Mouse (Mus musculus) thymus, adult 2 months (tissue): Measurements from ENCODE around the gene Isoc2a. TPM values are rescaled to one million over a fixed set of nuclear protein-coding genes. Genes with fewer than 3 reads are reported as not detected.

Experiments
- DNase-seq: peaks from one replicate; pipeline ENCODE4 v3.0.0; 2021
- H3K27ac ChIP-seq: fragments of 200-500 bp; 2 replicates; pipeline ENCODE4 v1.5.1; 2012; ENCODE audit warnings: low read length, control low read depth; ENCODE audit not compliant: control insufficient read depth, insufficient read depth
- H3K27me3 ChIP-seq: fragments of 200-500 bp; 2 replicates; pipeline ENCODE4 v1.6.1; 2012; ENCODE audit warnings: mild to moderate bottlenecking, low read length, moderate library complexity, mixed read lengths; ENCODE audit not compliant: control insufficient read depth, insufficient read depth
- H3K36me3 ChIP-seq: fragments of 200-500 bp; 2 replicates; pipeline ENCODE4 v1.6.1; 2012; ENCODE audit warnings: mild to moderate bottlenecking, low read length, moderate library complexity; ENCODE audit not compliant: control insufficient read depth, insufficient read depth
- H3K4me1 ChIP-seq: fragments of 200-500 bp; replicated peaks from 2 replicates; pipeline ENCODE4 v1.6.1; 2012; ENCODE audit warnings: low read length; ENCODE audit not compliant: control insufficient read depth, insufficient read depth
- H3K4me3 ChIP-seq: fragments of 200-500 bp; 2 replicates; pipeline ENCODE4 v1.5.1; 2012; ENCODE audit warnings: mild to moderate bottlenecking, low read length, control low read depth, moderate library complexity; ENCODE audit not compliant: control insufficient read depth, insufficient read depth
- CTCF ChIP-seq: fragments of 200-500 bp; IDR thresholded peaks from 2 replicates; pipeline ENCODE4 v1.5.1; 2012; ENCODE audit warnings: mild to moderate bottlenecking, control low read depth, low read length, moderate library complexity, borderline replicate concordance; ENCODE audit not compliant: control insufficient read depth, poor library complexity, insufficient read depth; ENCODE audit errors: extremely low read depth
- POLR2A ChIP-seq: fragments of 200-500 bp; IDR thresholded peaks from 2 replicates; pipeline ENCODE4 v1.6.1; 2012; ENCODE audit warnings: mild to moderate bottlenecking, low read length, control low read depth, moderate library complexity; ENCODE audit not compliant: control insufficient read depth, poor library complexity, insufficient read depth; ENCODE audit errors: extremely low read depth
- WGBS: fragments of 180-500 bp; shearing (Covaris S2); methylation state at CpG from one replicate; pipeline ENCODE4 v1.1.7; 2018; 5-methylcytosine and 5-hydroxymethylcytosine counted together
- polyA plus RNA-seq: library from polyadenylated mRNA; depleted of rRNA; stranded (reverse); fragments of >200 nt; gene quantifications from 2 replicates; pipeline ENCODE4 v1.2.3, GENCODE M21; 2012; rRNA removed

The Isoc2a gene
- polyA plus RNA-seq: 20.3 and 20.5 TPM in 2 replicates

DNA sequence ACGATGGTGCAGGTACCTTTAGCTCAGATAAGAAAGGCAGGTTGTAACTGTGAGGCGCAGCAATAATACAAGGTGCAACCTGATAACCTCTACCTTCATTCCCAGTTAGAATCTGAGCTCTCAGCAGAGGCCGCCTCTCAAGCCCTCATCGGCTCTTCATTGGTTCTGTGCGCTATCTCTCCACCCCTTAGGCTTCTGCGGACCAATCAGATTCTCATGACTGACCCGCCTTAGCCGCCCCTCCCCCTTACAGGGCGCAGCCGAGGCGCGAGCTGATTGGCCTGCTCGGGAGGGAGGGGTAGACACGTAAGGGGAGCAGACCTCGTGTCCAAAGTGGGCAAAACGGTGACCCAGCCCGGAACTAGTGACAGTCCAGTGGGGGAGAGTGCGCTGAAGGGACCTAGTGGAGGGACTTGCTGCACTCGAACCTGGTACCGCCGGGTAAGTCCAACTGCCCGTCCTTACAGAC is at the start of gene Isoc2a:
Isoc2a (plus strand) TSS at position 401 of the 469 bp plus-strand sequence.
- H3K36me3 ChIP-seq: no peaks in the 10 kb centered on the region
- H3K27me3 ChIP-seq: no peaks in the 10 kb centered on the region
- peaks cover 12% of the 10 kb centered on the region for H3K4me1 ChIP-seq
- WGBS: under 1% methylated on average over 22 of the region's 22 CpGs
- 0 out of 2 replicates have a peak, but pooled peaks have one; percentile 48 for TF ChIP-seq CTCF
- peak; percentile 64; the same call in 1 of the 2 replicates for TF ChIP-seq POLR2A
- 0 out of 2 replicates have a peak within 1 kb of the TSS, but pooled peaks have one; percentile 7 for H3K27ac ChIP-seq
- DNase-seq: peak; percentile 87
- H3K4me3 ChIP-seq: peak within 1 kb of the TSS; percentile 99

DNA sequence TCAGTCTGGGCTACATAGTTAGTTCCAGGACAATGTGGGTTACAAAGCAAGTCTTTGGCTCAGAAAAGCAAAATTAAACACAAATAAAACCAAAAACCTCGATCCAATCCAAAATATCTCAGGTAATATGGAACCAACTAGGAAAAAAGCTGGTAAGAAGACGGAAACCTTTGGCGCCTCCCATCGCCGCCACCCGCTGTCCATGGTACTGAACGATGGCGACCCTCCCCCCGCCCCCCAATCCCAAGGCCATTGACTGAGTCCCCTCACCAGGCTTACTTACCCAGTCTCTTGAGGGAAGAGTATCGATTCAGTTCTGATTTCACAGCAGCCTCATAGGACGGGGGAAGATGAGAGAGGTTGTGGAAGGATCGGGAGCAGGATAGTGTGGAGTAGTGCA is 46.5 kb upstream of the Isoc2a start:
- peaks cover 4% of the 10 kb centered on the region; the same call in 1 of the 2 replicates for H3K27me3 ChIP-seq
- whole genome bisulfite sequencing: 18% methylated on average over 12 of the region's 12 CpGs
- no peak overlapping the region for H3K27ac ChIP-seq
- H3K4me1 ChIP-seq: no peaks in the 10 kb centered on the region
- no peaks in the 10 kb centered on the region for H3K36me3 ChIP-seq
- TF ChIP-seq POLR2A: no peak
- no peak for TF ChIP-seq CTCF
- DNase-seq: no peak
- no peak overlapping the region for H3K4me3 ChIP-seq

DNA sequence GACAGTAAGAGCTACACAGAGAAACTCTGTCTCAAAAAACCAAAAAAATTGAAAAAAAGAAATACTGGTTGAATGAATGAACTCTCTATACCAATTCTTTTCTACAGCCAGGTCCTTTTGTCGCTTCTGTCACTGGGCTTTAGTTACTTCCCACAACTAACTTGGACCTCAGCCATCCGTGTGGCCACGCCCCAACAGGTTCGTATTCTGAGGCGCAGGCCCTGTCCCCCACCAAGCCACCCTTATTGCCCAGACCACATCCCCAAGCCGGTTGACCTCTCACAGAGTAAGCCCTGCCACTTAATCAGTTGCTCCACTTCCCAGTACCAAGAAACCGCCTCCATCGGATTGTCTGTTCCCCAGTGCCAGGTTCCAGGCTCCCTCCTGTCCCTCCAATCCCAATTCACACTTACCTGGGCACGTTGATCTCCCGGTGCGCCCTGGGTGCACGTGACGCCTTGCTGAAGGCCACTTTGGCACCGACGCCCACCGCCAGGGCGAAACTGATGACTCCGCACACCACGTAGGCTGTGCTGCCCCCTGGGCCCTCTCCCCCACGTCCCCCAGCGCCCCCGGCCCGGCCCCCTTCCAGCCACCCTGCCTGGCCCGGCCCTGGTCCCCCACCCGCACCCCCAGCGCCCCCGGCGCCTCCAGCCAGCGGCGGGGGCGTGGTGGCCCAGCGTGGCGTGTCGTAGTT is 41.2 kb upstream of the Isoc2a start:
- no peaks in the 10 kb centered on the region for H3K36me3 ChIP-seq
- DNase-seq: no peak
- peaks cover 7% of the 10 kb centered on the region; the same call in 1 of the 2 replicates for H3K27me3 ChIP-seq

DNA sequence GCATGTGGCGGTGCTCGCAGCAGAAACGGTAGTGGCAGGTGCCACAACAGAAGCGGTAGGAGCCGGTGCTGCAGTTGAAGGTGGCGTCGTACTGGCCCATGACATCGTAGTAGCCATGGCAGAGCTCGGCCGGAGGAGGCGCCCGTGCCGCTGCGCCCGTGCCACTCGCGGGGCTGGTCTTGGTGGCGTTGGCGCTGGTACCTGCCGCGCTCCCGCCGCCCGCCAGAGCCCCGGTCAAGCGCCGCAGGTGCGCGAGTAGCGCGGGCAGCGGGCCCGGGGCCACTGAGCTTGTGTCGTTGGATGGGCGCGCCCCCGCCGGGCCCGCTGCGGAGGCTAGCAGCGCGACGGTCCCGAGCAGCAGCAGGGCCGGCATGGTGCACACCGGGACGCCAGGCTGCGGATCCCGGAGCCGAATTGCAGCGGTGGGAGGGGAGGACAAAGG is 40.6 kb upstream of the Isoc2a start:
- TF ChIP-seq POLR2A (no peak), CTCF (peak; percentile 50; the same call in 1 of the 2 replicates)
- Histone ChIP-seq H3K4me3 (peak overlapping the region; percentile 20; the same call in 1 of the 2 replicates), H3K4me1 (no peaks in the 10 kb centered on the region), H3K36me3 (no peaks in the 10 kb centered on the region), H3K27ac (no peak overlapping the region), H3K27me3 (peaks cover 7% of the 10 kb centered on the region; the same call in 1 of the 2 replicates)
- peak; percentile 56 for DNase-seq
- under 1% methylated on average over 51 of the region's 51 CpGs for WGBS

More for the DNA sequence above, 41.2 kb upstream of the Isoc2a start:
- TF ChIP-seq POLR2A: no peak
- TF ChIP-seq CTCF: no peak
- H3K4me1 ChIP-seq: no peaks in the 10 kb centered on the region
- no peak overlapping the region for H3K4me3 ChIP-seq
- H3K27ac ChIP-seq: no peak overlapping the region
- 4% methylated on average over 34 of the region's 34 CpGs for WGBS

DNA sequence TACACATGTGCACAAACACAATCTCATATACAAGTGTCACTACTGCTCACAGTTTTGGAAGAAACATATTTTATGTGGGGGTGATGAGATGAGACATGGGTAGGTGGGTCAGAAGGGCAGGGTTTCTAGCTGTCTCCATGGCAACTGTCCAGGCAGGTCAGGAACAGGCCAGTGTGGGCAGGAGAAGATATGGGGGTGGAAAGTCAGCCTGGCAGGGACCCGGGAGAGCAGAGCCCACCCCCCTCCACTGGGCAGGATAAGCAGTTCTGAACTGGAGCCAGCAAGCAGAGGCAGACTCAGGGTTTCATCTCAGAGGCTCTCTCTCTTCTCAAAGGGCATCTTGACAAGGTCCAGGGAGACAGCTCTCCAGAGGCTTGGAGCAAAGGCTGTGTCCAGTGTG is 39.3 kb upstream of the Isoc2a start:
- Histone ChIP-seq H3K27me3 (peaks cover 7% of the 10 kb centered on the region; the same call in 1 of the 2 replicates), H3K4me1 (peaks cover under 1% of the 10 kb centered on the region; the same call in 1 of the 2 replicates), H3K27ac (no peak overlapping the region), H3K4me3 (no peak overlapping the region), H3K36me3 (no peaks in the 10 kb centered on the region)
- DNase-seq: no peak
- TF ChIP-seq POLR2A (no peak), CTCF (no peak)
- WGBS: 28% methylated on average over 1 of the region's 1 CpGs

DNA sequence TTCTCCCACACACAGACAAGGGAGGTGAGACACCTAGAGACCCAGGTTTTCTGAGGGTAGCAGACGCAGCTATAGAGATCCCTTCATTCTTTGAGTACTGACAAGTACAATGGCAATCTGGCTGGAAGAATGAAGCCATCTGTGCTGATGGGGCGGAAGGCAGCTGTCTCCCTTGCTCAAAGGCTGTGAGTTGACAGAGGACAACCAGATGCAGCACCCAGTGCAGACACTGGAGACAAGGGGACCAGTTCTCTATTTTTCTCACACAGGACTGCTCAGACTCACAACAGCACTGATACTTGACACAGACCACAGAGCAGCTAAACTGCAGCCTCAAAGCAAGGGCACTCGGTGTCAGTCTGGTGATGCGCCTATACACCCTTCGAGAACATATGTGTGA is 34.9 kb upstream of the Isoc2a start:
- no peak overlapping the region for H3K27ac ChIP-seq
- DNase-seq: no peak
- H3K4me3 ChIP-seq: no peak overlapping the region
- peaks cover 7% of the 10 kb centered on the region; the same call in 1 of the 2 replicates for H3K4me1 ChIP-seq
- H3K27me3 ChIP-seq: peaks cover 24% of the 10 kb centered on the region; the same call in 1 of the 2 replicates
- TF ChIP-seq POLR2A (no peak), CTCF (no peak)
- no peaks in the 10 kb centered on the region for H3K36me3 ChIP-seq
- 71% methylated on average over 5 of the region's 5 CpGs for WGBS
